Mouse (Mus musculus): ENCODE data around the gene Slc7a11. TPM values are rescaled to one million over a fixed set of nuclear protein-coding genes. Genes with fewer than 3 reads are reported as not detected.

Slc7a11 gene
- polyA plus RNA-seq, 1 experiment from 2014 or later: 0.16 TPM

DNA sequence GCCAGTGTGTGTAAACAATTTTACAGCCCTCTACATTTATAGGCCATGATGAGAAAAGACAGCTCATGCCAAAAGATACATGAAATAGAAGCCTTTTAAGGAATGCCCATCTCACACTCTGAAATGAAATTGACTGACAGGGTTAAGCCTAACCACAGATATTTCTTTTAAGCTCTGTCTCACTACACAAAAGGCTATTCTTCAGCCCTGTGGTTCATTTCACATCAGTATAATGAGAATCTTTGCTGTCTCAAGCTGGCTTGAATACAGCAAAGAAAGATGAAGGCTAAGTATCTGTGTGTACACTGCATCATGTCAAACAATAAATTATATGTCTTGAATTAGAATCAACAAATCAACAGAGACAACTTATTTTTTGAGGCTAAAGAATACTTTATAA is 549.5 kb downstream of the Slc7a11 start:
- H3K36me3 ChIP-seq (ENCODE audit: control insufficient read depth, insufficient read depth, low read length): no peaks in the 10 kb centered on the region
- ATAC-seq (ENCODE audit: low read depth): no peak
- H3K9me3 ChIP-seq (ENCODE audit: control insufficient read depth, low read length): no peaks in the 10 kb centered on the region
- H3K4me3 ChIP-seq (ENCODE audit: low read length): no peak overlapping the region
- H3K4me2 ChIP-seq (ENCODE audit: low read depth, low read length): no peak overlapping the region
- H3K4me1 ChIP-seq (replicated peaks; ENCODE audit: control insufficient read depth, insufficient read depth, low read length): no peaks in the 10 kb centered on the region
- no peak overlapping the region for H3K9ac ChIP-seq (ENCODE audit: low read length)
- H3K27ac ChIP-seq (ENCODE audit: low read length): no peak overlapping the region
- no peaks in the 10 kb centered on the region for H3K27me3 ChIP-seq (ENCODE audit: control insufficient read depth, insufficient read depth, low read depth, low read length)

DNA sequence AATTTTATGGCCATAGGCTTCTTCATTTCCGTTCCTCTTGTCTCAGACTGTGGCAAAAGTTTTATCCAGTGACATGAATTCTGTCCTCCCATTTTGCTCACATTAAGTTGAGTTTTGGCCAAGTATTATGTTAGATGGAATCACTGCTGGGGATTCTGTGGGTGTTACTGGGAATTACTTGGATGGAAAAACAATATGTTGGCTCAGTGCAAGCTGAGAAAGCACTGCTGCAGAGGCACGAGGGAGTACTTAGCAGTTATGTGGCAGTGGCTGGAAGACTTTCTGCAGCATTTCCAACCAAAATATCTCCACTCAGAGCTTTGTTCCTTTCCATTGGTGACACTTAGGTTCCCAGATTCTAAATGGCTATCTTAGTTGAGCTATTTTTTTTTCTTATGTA is 556.1 kb downstream of the Slc7a11 start:
- Histone ChIP-seq H3K4me2 (ENCODE audit: low read depth, low read length) (no peak overlapping the region), H3K4me1 (replicated peaks; ENCODE audit: control insufficient read depth, insufficient read depth, low read length) (no peaks in the 10 kb centered on the region), H3K9ac (ENCODE audit: low read length) (no peak overlapping the region), H3K36me3 (ENCODE audit: control insufficient read depth, insufficient read depth, low read length) (no peaks in the 10 kb centered on the region), H3K9me3 (ENCODE audit: control insufficient read depth, low read length) (no peaks in the 10 kb centered on the region), H3K27me3 (ENCODE audit: control insufficient read depth, insufficient read depth, low read depth, low read length) (no peaks in the 10 kb centered on the region), H3K27ac (ENCODE audit: low read length) (no peak overlapping the region), H3K4me3 (ENCODE audit: low read length) (no peak overlapping the region)
- 55% methylated on average over 2 of the region's 2 CpGs for whole genome bisulfite sequencing
- ATAC-seq (ENCODE audit: low read depth): no peak

DNA sequence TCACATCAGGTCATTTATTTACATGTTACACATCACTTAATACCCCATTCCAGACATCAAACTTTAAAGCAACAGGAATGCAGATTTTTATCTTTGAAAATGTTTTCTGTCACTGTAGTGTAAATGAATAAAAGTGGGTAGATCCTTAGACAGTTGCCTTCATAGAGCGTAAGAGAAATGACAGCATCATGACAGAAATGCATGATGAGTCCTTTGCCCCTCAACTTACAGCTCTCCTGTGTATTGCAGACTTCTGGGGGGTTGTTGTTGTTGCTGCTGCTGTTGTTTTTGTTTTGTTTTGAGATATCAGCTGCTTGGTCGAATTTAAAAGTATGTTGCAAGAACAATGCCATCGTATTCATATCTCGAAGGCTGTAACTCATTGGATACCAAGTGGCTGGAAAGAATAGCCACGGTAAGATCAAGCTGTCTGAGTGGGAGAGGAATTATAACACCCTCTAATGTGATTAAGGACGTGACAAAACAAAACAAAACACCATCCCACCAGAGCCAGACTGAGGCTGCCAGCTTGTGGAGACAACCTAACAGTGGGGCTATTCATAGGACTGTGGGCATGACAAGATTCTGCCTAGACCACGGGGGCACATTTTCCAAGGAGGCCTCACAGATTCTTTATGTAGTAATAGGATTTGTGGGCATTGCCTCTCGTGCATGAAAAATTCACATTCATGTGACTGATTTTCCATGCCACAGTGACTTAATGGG is 557.0 kb downstream of the Slc7a11 start:
- Histone ChIP-seq H3K9me3 (ENCODE audit: control insufficient read depth, low read length) (no peaks in the 10 kb centered on the region), H3K36me3 (ENCODE audit: control insufficient read depth, insufficient read depth, low read length) (no peaks in the 10 kb centered on the region), H3K4me2 (ENCODE audit: low read depth, low read length) (no peak overlapping the region), H3K4me3 (ENCODE audit: low read length) (no peak overlapping the region), H3K4me1 (replicated peaks; ENCODE audit: control insufficient read depth, insufficient read depth, low read length) (no peaks in the 10 kb centered on the region), H3K9ac (ENCODE audit: low read length) (no peak overlapping the region), H3K27ac (ENCODE audit: low read length) (no peak overlapping the region), H3K27me3 (ENCODE audit: control insufficient read depth, insufficient read depth, low read depth, low read length) (no peaks in the 10 kb centered on the region)
- ATAC-seq (ENCODE audit: low read depth): no peak
- 51% methylated on average over 8 of the region's 8 CpGs for WGBS

DNA sequence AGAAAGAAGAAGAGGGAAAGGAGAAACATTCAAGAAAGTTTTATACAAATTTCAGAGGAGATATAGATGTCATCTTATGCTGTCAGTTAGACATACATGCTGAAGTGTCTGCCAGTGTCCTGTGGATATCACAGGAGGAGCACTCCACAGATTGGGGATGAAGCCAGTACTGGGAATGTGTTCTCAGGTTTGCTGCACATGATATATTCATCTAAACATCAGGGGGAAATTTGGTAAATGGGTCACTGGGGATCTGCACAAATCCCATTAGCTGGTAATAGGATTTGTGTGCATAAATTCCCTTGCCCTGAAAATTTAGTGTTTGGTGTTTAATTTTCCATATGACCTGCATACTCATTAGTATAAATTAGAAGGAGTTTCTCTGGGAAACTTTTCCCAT is 562.9 kb downstream of the Slc7a11 start:
- no peak for ATAC-seq (ENCODE audit: low read depth)
- Histone ChIP-seq H3K4me3 (ENCODE audit: low read length) (no peak overlapping the region), H3K27me3 (ENCODE audit: control insufficient read depth, insufficient read depth, low read depth, low read length) (no peaks in the 10 kb centered on the region), H3K4me2 (ENCODE audit: low read depth, low read length) (no peak overlapping the region), H3K36me3 (ENCODE audit: control insufficient read depth, insufficient read depth, low read length) (no peaks in the 10 kb centered on the region), H3K4me1 (replicated peaks; ENCODE audit: control insufficient read depth, insufficient read depth, low read length) (peaks cover 5% of the 10 kb centered on the region; the same call in 1 of the 2 replicates), H3K27ac (ENCODE audit: low read length) (no peak overlapping the region), H3K9ac (ENCODE audit: low read length) (no peak overlapping the region), H3K9me3 (ENCODE audit: control insufficient read depth, low read length) (no peaks in the 10 kb centered on the region)

DNA sequence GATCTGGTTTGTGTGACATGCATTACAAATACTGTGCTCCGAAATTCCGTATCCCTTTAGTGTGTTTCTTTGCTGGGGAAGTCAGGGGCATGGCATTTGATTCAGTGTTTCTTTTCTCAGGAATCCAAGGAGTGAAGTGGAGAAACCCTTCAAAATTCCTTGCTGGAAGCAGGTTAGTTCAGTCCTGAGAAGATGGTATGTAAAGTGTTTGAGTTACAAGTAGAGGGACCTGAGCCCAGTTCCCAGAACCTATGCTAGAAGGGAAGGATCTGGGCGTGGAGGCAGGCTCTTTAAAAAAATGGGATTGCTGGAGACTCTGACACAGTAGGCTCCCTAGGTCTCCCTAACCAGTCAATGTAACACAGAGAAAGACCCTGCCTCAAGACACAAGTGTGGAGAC is 572.6 kb downstream of the Slc7a11 start:
- Histone ChIP-seq H3K36me3 (ENCODE audit: control insufficient read depth, insufficient read depth, low read length) (no peaks in the 10 kb centered on the region), H3K9me3 (ENCODE audit: control insufficient read depth, low read length) (no peaks in the 10 kb centered on the region), H3K4me1 (replicated peaks; ENCODE audit: control insufficient read depth, insufficient read depth, low read length) (peaks cover 22% of the 10 kb centered on the region), H3K27ac (ENCODE audit: low read length) (peak overlapping the region; percentile 47; the same call in 1 of the 2 replicates), H3K27me3 (ENCODE audit: control insufficient read depth, insufficient read depth, low read depth, low read length) (no peaks in the 10 kb centered on the region), H3K4me3 (ENCODE audit: low read length) (no peak overlapping the region), H3K4me2 (ENCODE audit: low read depth, low read length) (no peak overlapping the region), H3K9ac (ENCODE audit: low read length) (no peak overlapping the region)
- WGBS: 48% methylated on average over 3 of the region's 3 CpGs
- peak; percentile 70 for ATAC-seq (ENCODE audit: low read depth)

DNA sequence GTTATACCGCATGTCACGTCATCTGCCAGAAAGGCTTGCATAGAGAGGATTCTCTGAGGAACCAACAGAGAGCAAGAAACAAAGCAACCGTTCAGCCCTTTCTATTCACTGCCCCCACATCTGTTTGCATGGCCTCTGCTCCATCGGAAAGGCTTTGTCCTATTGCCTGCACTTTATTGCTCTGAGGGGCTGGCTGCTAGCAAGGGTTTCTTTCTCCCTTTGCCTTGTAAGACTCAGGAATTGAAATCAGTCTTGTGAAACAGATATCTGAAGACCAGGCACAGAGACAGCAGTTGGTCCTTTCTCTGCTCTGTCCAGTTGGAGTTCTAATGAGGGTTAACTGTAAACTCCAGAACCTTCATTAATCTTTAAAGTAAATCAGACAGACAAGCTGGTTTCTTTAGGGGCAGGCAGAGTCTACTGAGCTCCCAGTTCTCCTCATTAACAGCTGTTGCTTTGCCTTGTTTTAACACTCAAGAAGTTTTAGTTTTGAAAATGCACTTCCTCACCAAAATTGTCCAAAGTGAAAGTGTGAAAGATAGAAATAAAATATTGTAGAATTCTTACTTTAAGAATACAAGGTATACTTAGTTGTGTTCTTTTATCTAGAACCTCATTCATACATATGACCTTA is 575.3 kb downstream of the Slc7a11 start:
- Histone ChIP-seq H3K4me3 (ENCODE audit: low read length) (no peak overlapping the region), H3K9ac (ENCODE audit: low read length) (no peak overlapping the region), H3K36me3 (ENCODE audit: control insufficient read depth, insufficient read depth, low read length) (no peaks in the 10 kb centered on the region), H3K4me1 (replicated peaks; ENCODE audit: control insufficient read depth, insufficient read depth, low read length) (peaks cover 17% of the 10 kb centered on the region), H3K27me3 (ENCODE audit: control insufficient read depth, insufficient read depth, low read depth, low read length) (no peaks in the 10 kb centered on the region), H3K9me3 (ENCODE audit: control insufficient read depth, low read length) (no peaks in the 10 kb centered on the region), H3K4me2 (ENCODE audit: low read depth, low read length) (no peak overlapping the region), H3K27ac (ENCODE audit: low read length) (peak overlapping the region; percentile 74)
- ATAC-seq (ENCODE audit: low read depth): peak; percentile 25; the same call in 1 of the 2 replicates
- WGBS: 19% methylated on average over 4 of the region's 4 CpGs

DNA sequence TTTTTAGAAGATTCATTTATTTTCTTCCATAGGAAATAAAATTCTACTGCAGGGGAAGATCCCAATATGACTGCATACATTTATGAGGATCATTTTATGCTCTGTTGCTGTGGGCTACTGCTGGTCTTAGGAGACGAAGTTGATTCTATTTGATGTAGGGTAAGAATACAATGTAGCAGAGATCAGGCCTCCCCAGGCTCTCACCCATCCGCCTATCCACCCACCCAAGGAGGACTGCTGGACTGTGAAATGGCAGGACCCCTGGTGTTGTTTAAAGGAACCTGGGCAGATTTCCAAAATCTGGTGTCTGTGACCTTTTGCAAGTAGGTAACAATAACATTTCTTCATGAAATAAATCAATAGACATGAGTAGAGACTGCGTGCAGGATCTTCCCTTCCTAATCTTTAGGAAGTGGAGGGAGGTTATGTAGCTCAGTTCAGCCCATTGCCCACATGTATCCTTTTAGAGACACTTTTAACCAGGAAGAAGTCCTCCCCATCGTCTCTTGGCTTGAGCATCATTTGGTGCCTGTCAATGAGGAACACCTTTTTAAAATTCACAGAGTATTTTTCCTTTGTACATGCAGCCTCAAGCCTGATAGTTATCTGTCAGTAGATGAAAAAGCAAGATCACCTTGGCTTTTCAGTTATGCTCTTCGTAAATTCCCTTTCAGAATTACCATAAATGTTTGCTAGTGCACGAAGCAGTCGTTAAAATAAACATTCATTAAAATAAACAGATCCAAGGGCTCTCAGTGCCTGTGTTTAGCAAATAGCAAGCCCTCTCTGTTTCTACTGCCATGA is 576.1 kb downstream of the Slc7a11 start:
- H3K4me1 ChIP-seq (replicated peaks; ENCODE audit: control insufficient read depth, insufficient read depth, low read length): peaks cover 17% of the 10 kb centered on the region; the same call in 1 of the 2 replicates
- H3K27ac ChIP-seq (ENCODE audit: low read length): peak overlapping the region; percentile 50
- no peaks in the 10 kb centered on the region for H3K27me3 ChIP-seq (ENCODE audit: control insufficient read depth, insufficient read depth, low read depth, low read length)
- H3K9ac ChIP-seq (ENCODE audit: low read length): no peak overlapping the region
- no peak overlapping the region for H3K4me2 ChIP-seq (ENCODE audit: low read depth, low read length)
- no peaks in the 10 kb centered on the region for H3K9me3 ChIP-seq (ENCODE audit: control insufficient read depth, low read length)
- H3K36me3 ChIP-seq (ENCODE audit: control insufficient read depth, insufficient read depth, low read length): no peaks in the 10 kb centered on the region
- WGBS: 25% methylated on average over 7 of the region's 7 CpGs
- ATAC-seq (ENCODE audit: low read depth): no peak
- H3K4me3 ChIP-seq (ENCODE audit: low read length): no peak overlapping the region

DNA sequence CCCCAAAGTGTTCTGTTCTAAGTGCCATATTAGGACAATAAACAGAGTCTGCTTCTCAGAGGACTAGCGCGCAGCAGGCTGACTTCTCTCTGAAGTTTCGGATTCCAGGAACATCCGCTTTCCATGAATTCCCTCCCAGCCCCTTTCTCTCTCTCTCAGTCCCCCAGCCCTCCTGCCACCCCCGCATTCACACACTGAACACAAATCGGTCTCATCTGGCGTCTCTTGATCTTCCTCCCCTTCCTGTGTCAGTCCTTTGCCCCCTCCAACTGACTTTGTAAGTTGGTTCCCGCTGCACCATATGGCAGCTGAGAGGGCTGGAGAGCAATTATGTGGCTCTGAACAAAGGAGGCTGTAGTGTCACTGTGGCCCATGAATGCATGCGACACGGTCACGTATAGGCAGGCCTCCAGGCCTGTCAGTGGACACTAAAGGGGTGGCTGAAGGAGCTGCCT is 577.3 kb downstream of the Slc7a11 start:
- 25% methylated on average over 11 of the region's 11 CpGs for WGBS
- no peak overlapping the region for H3K4me3 ChIP-seq (ENCODE audit: low read length)
- H3K27ac ChIP-seq (ENCODE audit: low read length): peak overlapping the region; percentile 61
- peak overlapping the region; percentile 36 for H3K4me2 ChIP-seq (ENCODE audit: low read depth, low read length)
- peaks cover 13% of the 10 kb centered on the region; the same call in 1 of the 2 replicates for H3K4me1 ChIP-seq (replicated peaks; ENCODE audit: control insufficient read depth, insufficient read depth, low read length)
- H3K9ac ChIP-seq (ENCODE audit: low read length): peak overlapping the region; percentile 35; the same call in 1 of the 2 replicates
- ATAC-seq (ENCODE audit: low read depth): peak; percentile 83
- H3K27me3 ChIP-seq (ENCODE audit: control insufficient read depth, insufficient read depth, low read depth, low read length): no peaks in the 10 kb centered on the region
- H3K9me3 ChIP-seq (ENCODE audit: control insufficient read depth, low read length): no peaks in the 10 kb centered on the region
- no peaks in the 10 kb centered on the region for H3K36me3 ChIP-seq (ENCODE audit: control insufficient read depth, insufficient read depth, low read length)

DNA sequence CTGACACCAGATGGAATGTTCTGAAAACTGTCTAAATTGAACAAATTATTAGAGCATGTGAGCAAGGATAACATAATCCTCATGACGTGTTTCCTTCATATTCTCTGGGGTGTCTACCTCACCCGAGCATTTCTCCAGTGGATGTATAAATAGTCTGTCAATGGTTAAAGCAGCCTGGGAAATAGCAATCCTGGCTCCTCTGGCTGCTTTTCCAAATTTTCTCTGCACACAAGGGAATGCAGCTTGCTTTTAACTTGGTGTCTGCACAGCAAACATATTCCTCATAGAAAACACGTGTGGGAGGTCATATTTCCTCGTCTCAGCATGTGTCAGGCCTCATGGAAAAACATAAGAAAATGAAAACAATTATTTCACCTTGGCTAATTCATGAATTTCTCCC is 586.6 kb downstream of the Slc7a11 start:
- Histone ChIP-seq H3K9ac (ENCODE audit: low read length) (no peak overlapping the region), H3K4me2 (ENCODE audit: low read depth, low read length) (no peak overlapping the region), H3K27me3 (ENCODE audit: control insufficient read depth, insufficient read depth, low read depth, low read length) (no peaks in the 10 kb centered on the region), H3K27ac (ENCODE audit: low read length) (no peak overlapping the region), H3K9me3 (ENCODE audit: control insufficient read depth, low read length) (no peaks in the 10 kb centered on the region), H3K4me1 (replicated peaks; ENCODE audit: control insufficient read depth, insufficient read depth, low read length) (no peaks in the 10 kb centered on the region), H3K36me3 (ENCODE audit: control insufficient read depth, insufficient read depth, low read length) (no peaks in the 10 kb centered on the region), H3K4me3 (ENCODE audit: low read length) (no peak overlapping the region)
- no peak for ATAC-seq (ENCODE audit: low read depth)
- 30% methylated on average over 4 of the region's 4 CpGs for WGBS
